ENCODE assay signal across 9 mouse cellular contexts in the genomic region with DNA sequence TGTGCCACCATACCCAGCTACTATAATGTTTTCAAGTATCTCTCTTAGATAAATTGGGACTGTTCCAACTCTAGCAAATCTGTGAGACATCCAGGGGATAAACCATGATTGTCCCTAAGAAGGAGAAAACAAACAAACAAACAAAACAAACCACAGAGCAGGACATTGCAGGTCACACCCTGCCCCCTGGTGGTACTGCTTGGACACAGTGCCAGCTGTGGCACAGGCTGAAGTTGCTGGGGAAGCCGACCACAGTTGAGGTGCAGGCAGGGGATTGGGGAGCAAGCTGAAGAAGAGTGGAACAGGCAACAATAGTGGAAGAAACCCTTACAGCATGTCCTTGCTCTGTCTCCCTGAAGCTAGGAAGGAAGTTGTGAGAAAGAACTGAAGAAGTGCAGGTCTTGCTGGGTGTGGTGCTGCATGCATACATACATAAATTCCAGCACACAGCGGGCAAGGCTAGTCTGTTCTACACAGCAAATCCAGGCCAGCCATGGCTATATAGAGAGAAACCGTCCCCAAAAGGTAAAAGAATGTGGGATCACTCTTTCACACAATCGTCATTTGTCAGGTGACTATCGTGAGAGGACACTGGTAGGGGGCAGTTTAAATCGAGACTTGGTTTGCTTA. TPM values are rescaled to one million over a fixed set of nuclear protein-coding genes. Genes with fewer than 3 reads are reported as not detected.
DNase-seq lines count a peak whose midpoint lies in the region; ATAC-seq and TF ChIP-seq lines count a peak whose summit lies in the region.
"Had no signal": no experiment of that assay in that cellular context is flagged by ENCODE, and none has a peak within 500 bp of the region (broad histone marks: within the 10 kb centered on the region; RNA-seq: fewer than 3 reads in every experiment).

No protein-coding gene starts in this region.

- peak; percentile 66 for TF ChIP-seq CTCF in bone marrow macrophage, adult 2 months (IDR thresholded peaks at IDR 0.05; ENCODE audit: low read depth, low read length)

- ATAC-seq in neural tube, embryonic 15.5 days (ENCODE audit: low FRiP score): no peak
- ATAC-seq in limb, embryonic 11.5 days (ENCODE audit: insufficient number of reproducible peaks, low FRiP score, low TSS enrichment, low read depth): no peak
- no peak for ATAC-seq in heart, embryonic 12.5 days (ENCODE audit: insufficient number of reproducible peaks, low FRiP score)

- peak; percentile 41 for DNase-seq in gastrocnemius, postnatal 14 days
- no peak for DNase-seq in gastrocnemius, postnatal 4 days (ENCODE audit: low spot score in 2 of 2)
- peak; percentile 30 for DNase-seq in neural tube, embryonic 10.5 days (ENCODE audit: extremely low spot score, low spot score)
- DNase-seq in limb, embryonic 11.5 days (ENCODE audit: low spot score): peak; percentile 64
- DNase-seq in splenic B cell, adult 2 months (ENCODE audit: low read depth, low spot score): peak; percentile 61

- H3K9ac ChIP-seq in neural tube, embryonic 15.5 days (replicated peaks): no peak overlapping the region
- no peak overlapping the region for H3K9ac ChIP-seq in limb, embryonic 11.5 days (ENCODE audit: low read length)
- no peak overlapping the region for H3K9ac ChIP-seq in heart, embryonic 12.5 days

- H3K27ac ChIP-seq in neural tube, embryonic 15.5 days (replicated peaks): no peak overlapping the region
- H3K27ac ChIP-seq in bone marrow macrophage, adult 2 months (ENCODE audit: insufficient read depth, low read depth, low read length): no peak overlapping the region
- no peak overlapping the region for H3K27ac ChIP-seq in limb, embryonic 11.5 days (replicated peaks; ENCODE audit: low read depth, low read length)
- H3K27ac ChIP-seq in heart, embryonic 12.5 days (ENCODE audit: poor library complexity, severe bottlenecking): no peak overlapping the region

- H3K9me3 ChIP-seq in neural tube, embryonic 15.5 days (replicated peaks): no peaks in the 10 kb centered on the region
- H3K9me3 ChIP-seq in limb, embryonic 11.5 days (ENCODE audit: control insufficient read depth, low read length): no peaks in the 10 kb centered on the region
- no peaks in the 10 kb centered on the region for H3K9me3 ChIP-seq in heart, embryonic 12.5 days (replicated peaks)

- H3K36me3 ChIP-seq in neural tube, embryonic 15.5 days: no peaks in the 10 kb centered on the region
- no peaks in the 10 kb centered on the region for H3K36me3 ChIP-seq in limb, embryonic 11.5 days (ENCODE audit: control insufficient read depth, insufficient read depth, low read length)
- H3K36me3 ChIP-seq in splenic B cell, adult 2 months (ENCODE audit: control insufficient read depth, insufficient read depth, low read length, poor library complexity, severe bottlenecking): no peaks in the 10 kb centered on the region
- H3K36me3 ChIP-seq in heart, embryonic 12.5 days: no peaks in the 10 kb centered on the region

- 53% methylated on average over 6 of the region's 6 CpGs for WGBS in neural tube, embryonic 15.5 days
- 52% methylated on average over 6 of the region's 6 CpGs for WGBS in limb, embryonic 11.5 days
- 36% methylated on average over 6 of the region's 6 CpGs for WGBS in heart, embryonic 12.5 days

- 0 out of 2 replicates have a peak, but pooled peaks cover 2% of the 10 kb centered on the region for H3K27me3 ChIP-seq in neural tube, embryonic 15.5 days (replicated peaks)
- H3K27me3 ChIP-seq in limb, embryonic 11.5 days (ENCODE audit: control insufficient read depth, insufficient read depth, low read length): no peaks in the 10 kb centered on the region
- no peaks in the 10 kb centered on the region for H3K27me3 ChIP-seq in splenic B cell, adult 2 months (ENCODE audit: control insufficient read depth, insufficient read depth, low read length, poor library complexity, severe bottlenecking)
- H3K27me3 ChIP-seq in heart, embryonic 12.5 days (replicated peaks): no peaks in the 10 kb centered on the region

- peaks cover 18% of the 10 kb centered on the region for H3K4me1 ChIP-seq in neural tube, embryonic 15.5 days
- H3K4me1 ChIP-seq in bone marrow macrophage, adult 2 months (ENCODE audit: control insufficient read depth, insufficient read depth, low read length): peaks cover 8% of the 10 kb centered on the region
- H3K4me1 ChIP-seq in limb, embryonic 11.5 days (ENCODE audit: control insufficient read depth, insufficient read depth, low read length): peaks cover 5% of the 10 kb centered on the region
- peaks cover 11% of the 10 kb centered on the region for H3K4me1 ChIP-seq in heart, embryonic 12.5 days (replicated peaks)

- TF ChIP-seq POLR2A in bone marrow macrophage, adult 2 months (IDR thresholded peaks at IDR 0.05; ENCODE audit: borderline replicate concordance, low read depth, low read length): no peak

- H3K4me3 ChIP-seq in neural tube, embryonic 15.5 days (replicated peaks): no peak overlapping the region
- no peak overlapping the region for H3K4me3 ChIP-seq in bone marrow macrophage, adult 2 months (ENCODE audit: insufficient read depth, low read length)
- H3K4me3 ChIP-seq in limb, embryonic 11.5 days (ENCODE audit: low read depth, low read length): no peak overlapping the region
- no peak overlapping the region for H3K4me3 ChIP-seq in heart, embryonic 12.5 days

- no peak overlapping the region for H3K4me2 ChIP-seq in neural tube, embryonic 15.5 days
- H3K4me2 ChIP-seq in limb, embryonic 11.5 days (ENCODE audit: low read depth, severe bottlenecking): no peak overlapping the region
- H3K4me2 ChIP-seq in heart, embryonic 12.5 days: no peak overlapping the region

- intact Hi-C loops in gastrocnemius, postnatal 14 days (cut with DNase I; ENCODE audit: low total_unique reads): loop anchor here (5.0 kb wide), 1 partner anchor 39 kb away; no protein-coding TSS in a partner anchor

RNA-seq across cellular contexts. Expression of a gene that starts 3.8 kb away (rescaled TPM):
- total RNA-seq in gastrocnemius, postnatal 14 days (2021): 10 to 100 TPM; 11.5 to 13.8 TPM
- total RNA-seq in gastrocnemius, postnatal 4 days (2021): 10 to 100 TPM; 21.6 to 21.8 TPM
- 30.5 and 30.9 TPM in 2 replicates for polyA plus RNA-seq in neural tube, embryonic 15.5 days (2015; fragmentation: Nextera tagmentation; extraction: Ambion mirVana)
- polyA plus RNA-seq in bone marrow macrophage, adult 2 months (2012; ENCODE audit: insufficient read depth, insufficient read length, missing spikeins): 34.7 and 38.6 TPM in 2 replicates
- 20.4 and 21.6 TPM in 2 replicates for polyA plus RNA-seq in limb, embryonic 11.5 days (2014; fragmentation: Nextera tagmentation; extraction: Ambion mirVana)
- 38.8 and 43.0 TPM in 2 replicates for polyA plus RNA-seq in heart, embryonic 12.5 days (2016; fragmentation: Nextera tagmentation; extraction: Ambion mirVana)

RNA-seq across cellular contexts. Expression of a gene that starts 11.4 kb away (rescaled TPM):
- total RNA-seq in gastrocnemius, postnatal 14 days (2021): not detected
- not detected for total RNA-seq in gastrocnemius, postnatal 4 days (2021)
- 0.13 and 0.26 TPM in 2 replicates for polyA plus RNA-seq in neural tube, embryonic 15.5 days (2015; fragmentation: Nextera tagmentation; extraction: Ambion mirVana)
- polyA plus RNA-seq in bone marrow macrophage, adult 2 months (2012; ENCODE audit: insufficient read depth, insufficient read length, missing spikeins): not detected in 2 replicates
- not detected in 2 replicates for polyA plus RNA-seq in limb, embryonic 11.5 days (2014; fragmentation: Nextera tagmentation; extraction: Ambion mirVana)
- polyA plus RNA-seq in heart, embryonic 12.5 days (2016; fragmentation: Nextera tagmentation; extraction: Ambion mirVana): not detected in 2 replicates
- polyA plus RNA-seq: large intestine, adult 2 months had no signal

RNA-seq across cellular contexts. Expression of a gene that starts 23.6 kb away (rescaled TPM):
- total RNA-seq in gastrocnemius, postnatal 14 days (2021): 10 to 100 TPM; 76.5 to 87.8 TPM
- 10 to 100 TPM; 44.5 to 54.3 TPM for total RNA-seq in gastrocnemius, postnatal 4 days (2021)
- 98.9 and 102 TPM in 2 replicates for polyA plus RNA-seq in neural tube, embryonic 15.5 days (2015; fragmentation: Nextera tagmentation; extraction: Ambion mirVana)
- polyA plus RNA-seq in bone marrow macrophage, adult 2 months (2012; ENCODE audit: insufficient read depth, insufficient read length, missing spikeins): 54.5 and 57.0 TPM in 2 replicates
- polyA plus RNA-seq in limb, embryonic 11.5 days (2014; fragmentation: Nextera tagmentation; extraction: Ambion mirVana): 67.7 and 68.0 TPM in 2 replicates
- 73.2 and 78.7 TPM in 2 replicates for polyA plus RNA-seq in heart, embryonic 12.5 days (2016; fragmentation: Nextera tagmentation; extraction: Ambion mirVana)

RNA-seq across cellular contexts. Expression of a gene that starts 24.0 kb away (rescaled TPM):
- not detected for total RNA-seq in gastrocnemius, postnatal 14 days (2021)
- 1 to 10 TPM in 1 of 2 experiments, not detected in 1; 1.4 TPM for total RNA-seq in gastrocnemius, postnatal 4 days (2021)
- 0.46 and 0.75 TPM in 2 replicates for polyA plus RNA-seq in neural tube, embryonic 15.5 days (2015; fragmentation: Nextera tagmentation; extraction: Ambion mirVana)
- not detected in 2 replicates for polyA plus RNA-seq in bone marrow macrophage, adult 2 months (2012; ENCODE audit: insufficient read depth, insufficient read length, missing spikeins)
- polyA plus RNA-seq in limb, embryonic 11.5 days (2014; fragmentation: Nextera tagmentation; extraction: Ambion mirVana): 0.48 and 0.79 TPM in 2 replicates
- 0.96 TPM in 1 of 2 replicates, not detected in the other for polyA plus RNA-seq in heart, embryonic 12.5 days (2016; fragmentation: Nextera tagmentation; extraction: Ambion mirVana)

RNA-seq across cellular contexts. Expression of a gene that starts 26.0 kb away (rescaled TPM):
- under 1 TPM in 1 of 2 experiments, not detected in 1; 0.16 TPM for total RNA-seq in gastrocnemius, postnatal 14 days (2021)
- not detected for total RNA-seq in gastrocnemius, postnatal 4 days (2021)
- polyA plus RNA-seq in neural tube, embryonic 15.5 days (2015; fragmentation: Nextera tagmentation; extraction: Ambion mirVana): 17.8 and 20.0 TPM in 2 replicates
- not detected in 2 replicates for polyA plus RNA-seq in bone marrow macrophage, adult 2 months (2012; ENCODE audit: insufficient read depth, insufficient read length, missing spikeins)
- not detected in 2 replicates for polyA plus RNA-seq in limb, embryonic 11.5 days (2014; fragmentation: Nextera tagmentation; extraction: Ambion mirVana)
- 0.30 and 0.59 TPM in 2 replicates for polyA plus RNA-seq in heart, embryonic 12.5 days (2016; fragmentation: Nextera tagmentation; extraction: Ambion mirVana)

Comparison
In these comparisons a context has a peak if more than half of its experiments do, and no peak if none do; other contexts are left out.
1. DNase-seq: peak in gastrocnemius, postnatal 14 days (single experiment), neural tube, embryonic 10.5 days (single experiment), limb, embryonic 11.5 days (single experiment) and splenic B cell, adult 2 months (single experiment); none in gastrocnemius, postnatal 4 days (0 of 2).